Mouse (Mus musculus) adrenal gland, postnatal 4 days (tissue): Measurements from ENCODE around the gene Ccpg1. TPM values are rescaled to one million over a fixed set of nuclear protein-coding genes. Genes with fewer than 3 reads are reported as not detected.

Source experiments
- DNase-seq, 2 experiments: peaks; one replicate each; pipeline ENCODE4 v3.0.0; 2021 to 2022; ENCODE audit warnings: low spot score in 2 of 2, mixed read lengths in 2 of 2
- total RNA-seq, 2 experiments: library from RNA; stranded (reverse); gene quantifications; 2 replicates each; pipeline ENCODE4 v1.2.3; 2021

Gene Ccpg1
- total RNA-seq, 2 experiments from 2014 or later = 81.5 to 91.7 TPM

- DNase-seq = no peak
Measured at GRCm38 (mm10) chr9:72991420-72991819, 6.2 kb downstream of the Ccpg1 start.

- DNase-seq = no peak
Measured at GRCm38 (mm10) chr9:72992576-72992975, 7.3 kb downstream of the Ccpg1 start.

GRCm38 (mm10) chr9:72996167-72996566 lies 10.9 kb downstream of the Ccpg1 start:
- DNase-seq = no peak

- no peak for DNase-seq
Measured at GRCm38 (mm10) chr9:72996806-72997205, 11.6 kb downstream of the Ccpg1 start.

- no peak for DNase-seq
Measured at GRCm38 (mm10) chr9:73000487-73000886, 15.3 kb downstream of the Ccpg1 start.

GRCm38 (mm10) chr9:73001314-73002011 lies 16.2 kb downstream of the Ccpg1 start:
- no peak for DNase-seq

- no peak for DNase-seq
Measured at GRCm38 (mm10) chr9:73002177-73002576, 16.9 kb downstream of the Ccpg1 start.

- DNase-seq = no peak
Measured at GRCm38 (mm10) chr9:73004076-73004475, 18.8 kb downstream of the Ccpg1 start.

GRCm38 (mm10) chr9:73005106-73005505 lies 19.9 kb downstream of the Ccpg1 start:
- DNase-seq = no peak

GRCm38 (mm10) chr9:73006175-73006574 lies 20.9 kb downstream of the Ccpg1 start:
- no peak for DNase-seq

- DNase-seq = no peak
Measured at GRCm38 (mm10) chr9:73008384-73008783, 23.2 kb downstream of the Ccpg1 start.

- no peak for DNase-seq
Measured at GRCm38 (mm10) chr9:73012629-73013028, 27.4 kb downstream of the Ccpg1 start.

GRCm38 (mm10) chr9:73014724-73015123 lies 29.5 kb downstream of the Ccpg1 start:
- no peak for DNase-seq

- DNase-seq = no peak
Measured at GRCm38 (mm10) chr9:73019841-73020240, 34.6 kb downstream of the Ccpg1 start.

GRCm38 (mm10) chr9:73020566-73021097 lies 35.4 kb downstream of the Ccpg1 start:
- no peak for DNase-seq

- no peak for DNase-seq
Measured at GRCm38 (mm10) chr9:73025818-73026636, 40.8 kb downstream of the Ccpg1 start.

- DNase-seq = no peak
Measured at GRCm38 (mm10) chr9:73030443-73030842, 45.2 kb downstream of the Ccpg1 start.

- no peak for DNase-seq
Measured at GRCm38 (mm10) chr9:73031421-73031820, 46.2 kb downstream of the Ccpg1 start.

- no peak for DNase-seq
Measured at GRCm38 (mm10) chr9:73033406-73033805, 48.2 kb downstream of the Ccpg1 start.

GRCm38 (mm10) chr9:73039222-73039945 lies 54.2 kb downstream of the Ccpg1 start:
- DNase-seq = peak; percentile 75 to 89

- DNase-seq = no peak
Measured at GRCm38 (mm10) chr9:73040080-73040479, 54.9 kb downstream of the Ccpg1 start, which contains the start of gene Pigb. TSS of gene Pigb (minus strand) at chr9:73040378.
